Mouse (Mus musculus) heart, adult 2 months (tissue): ENCODE data around the gene Atp5g1.

Experiments used
- CTCF ChIP-seq: fragments of 200-600 bp; IDR thresholded peaks from 2 replicates; pipeline ENCODE4 v1.8.1; 2022; ENCODE audit warnings: antibody characterized with exemption, mild to moderate bottlenecking, moderate library complexity
- EP300 ChIP-seq: fragments of 200-500 bp; IDR thresholded peaks from 2 replicates; pipeline ENCODE4 v1.6.1; 2011; ENCODE audit warnings: low read depth, low read length, control low read depth; ENCODE audit not compliant: insufficient read depth
- POLR2A ChIP-seq: fragments of 200-500 bp; IDR thresholded peaks from 2 replicates; pipeline ENCODE4 v1.6.1; 2011; ENCODE audit warnings: mild to moderate bottlenecking, low read depth, low read length, control low read depth; ENCODE audit not compliant: insufficient read depth

DNA sequence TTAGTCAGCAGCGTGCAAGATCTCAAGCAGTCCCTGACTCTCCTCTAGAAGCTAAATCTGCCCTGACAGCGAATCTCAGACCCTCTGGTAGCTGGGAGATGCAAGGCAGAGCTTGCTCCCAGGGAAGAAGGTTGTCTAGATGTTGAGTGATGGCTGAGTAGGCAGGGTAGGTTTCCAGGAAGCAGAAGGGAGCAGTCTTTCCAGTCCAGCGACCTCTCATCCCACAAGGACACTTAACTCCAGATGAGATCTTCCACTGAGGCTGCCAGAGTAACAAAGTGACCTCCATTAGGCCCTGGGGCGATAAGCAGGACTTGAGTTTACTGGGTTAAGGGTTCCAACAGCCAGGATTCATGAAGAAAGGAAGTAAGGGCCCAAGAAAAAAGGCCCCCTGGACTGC is 54.8 kb downstream of the Atp5g1 start:
- TF ChIP-seq CTCF = no peak
- no peak for TF ChIP-seq POLR2A
- no peak for TF ChIP-seq EP300
